Mouse (Mus musculus) embryonic facial prominence, embryonic 14.5 days (tissue): ENCODE data around the gene Ctsf. TPM values are rescaled to one million over a fixed set of nuclear protein-coding genes. Genes with fewer than 3 reads are reported as not detected.
"Not testable (repeated sequence)": the region's sequence is repeated elsewhere in the genome, so short reads cannot be mapped to it uniquely, and the experiment has no call there.

Experiments used
- ATAC-seq: fragments of 200-750 bp; cut with Nextera tagmentation; 2 replicates; pipeline ENCODE4 v1.8.0; 2017; ENCODE audit warnings: low read depth, moderate number of reproducible peaks, moderate TSS enrichment
- DNase-seq: peaks from one replicate; pipeline ENCODE4 v3.0.0-alpha.2; 2015; ENCODE audit warnings: low spot score
- H3K27ac ChIP-seq: fragments of 300-500 bp; sonication (generic); replicated peaks from 2 replicates; pipeline ENCODE4 v1.5.1; 2014; ENCODE audit warnings: low read depth, mild to moderate bottlenecking, low read length, moderate library complexity
- H3K27me3 ChIP-seq: fragments of 300-500 bp; sonication (generic); replicated peaks from 2 replicates; pipeline ENCODE4 v1.6.1; 2014; ENCODE audit warnings: low read length; ENCODE audit not compliant: control insufficient read depth, insufficient read depth
- H3K36me3 ChIP-seq: fragments of 300-500 bp; sonication (generic); 2 replicates; pipeline ENCODE4 v1.6.1; 2014; ENCODE audit warnings: low read length, mixed read lengths; ENCODE audit not compliant: control insufficient read depth, insufficient read depth
- H3K4me1 ChIP-seq: fragments of 300-500 bp; sonication (generic); 2 replicates; pipeline ENCODE4 v1.6.1; 2014; ENCODE audit warnings: antibody characterized with exemption, low read length; ENCODE audit not compliant: control insufficient read depth, insufficient read depth
- H3K4me2 ChIP-seq: fragments of 300-500 bp; sonication (generic); 2 replicates; pipeline ENCODE4 v1.6.1; 2014; ENCODE audit warnings: low read depth, mild to moderate bottlenecking, low read length, moderate library complexity, mixed read lengths
- H3K4me3 ChIP-seq: fragments of 300-500 bp; sonication (generic); 2 replicates; pipeline ENCODE4 v1.5.1; 2014; ENCODE audit warnings: low read depth, mild to moderate bottlenecking, low read length
- H3K9ac ChIP-seq: fragments of 300-500 bp; sonication (generic); 2 replicates; pipeline ENCODE4 v1.6.1; 2014; ENCODE audit warnings: low read depth, mild to moderate bottlenecking, low read length, moderate library complexity, mixed read lengths
- H3K9me3 ChIP-seq: fragments of 300-500 bp; sonication (generic); 2 replicates; pipeline ENCODE4 v1.6.1; 2016; ENCODE audit warnings: low read length; ENCODE audit not compliant: control insufficient read depth
- WGBS: fragments of 180-500 bp; shearing (Covaris S2); extraction: QIAGEN DNeasy Blood & Tissue Kit; methylation state at CpG from one replicate; pipeline ENCODE4 v1.1.7; 2014; 5-methylcytosine and 5-hydroxymethylcytosine counted together
- polyA plus RNA-seq: library from polyadenylated mRNA; unstranded; fragments of >200 nt; fragmentation: Nextera tagmentation; extraction: Ambion mirVana; gene quantifications from 2 replicates; pipeline ENCODE4 v1.2.1, GENCODE M21; 2014

Gene Ctsf
- polyA plus RNA-seq, 1 experiment from 2014 or later: 44.1 TPM

DNA sequence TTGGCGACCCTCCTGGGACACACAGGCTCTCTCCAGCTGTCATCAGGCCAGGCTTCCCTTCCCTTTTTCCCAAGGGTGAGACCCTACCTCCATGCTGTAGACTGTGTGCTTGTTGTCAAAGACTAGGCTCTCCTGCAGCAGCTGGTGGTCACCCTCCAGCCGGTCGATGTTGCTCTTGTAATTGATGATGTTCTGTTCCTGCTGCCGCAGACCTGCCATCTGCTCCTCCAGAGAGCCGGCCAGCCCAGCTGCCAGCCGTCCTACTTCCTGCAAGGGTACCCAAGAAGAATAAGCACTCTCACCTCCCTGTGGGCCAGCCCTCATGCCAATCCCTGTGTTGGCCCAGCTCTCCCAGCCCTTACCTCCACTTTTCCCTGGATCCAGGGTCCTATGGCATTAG, 8.1 kb downstream of the Ctsf start:
- Histone ChIP-seq H3K4me1 (0 out of 2 replicates have a peak, but pooled peaks cover 7% of the 10 kb centered on the region), H3K4me2 (no peak overlapping the region), H3K4me3 (no peak overlapping the region), H3K36me3 (no peaks in the 10 kb centered on the region), H3K27ac (no peak overlapping the region), H3K27me3 (no peaks in the 10 kb centered on the region; the same call in 1 of the 2 replicates), H3K9ac (no peak overlapping the region), H3K9me3 (no peaks in the 10 kb centered on the region)
- DNase-seq (no peak), ATAC-seq (peak; percentile 30; the same call in 1 of the 2 replicates)
- 62% methylated on average over 6 of the region's 6 CpGs for WGBS

- no peaks in the 10 kb centered on the region for H3K9me3 ChIP-seq
- no peak overlapping the region for H3K27ac ChIP-seq
- WGBS: 7% methylated on average over 17 of the region's 17 CpGs
- H3K9ac ChIP-seq: no peak overlapping the region
- H3K36me3 ChIP-seq: no peaks in the 10 kb centered on the region
- H3K4me1 ChIP-seq: 0 out of 2 replicates have a peak, but pooled peaks cover 7% of the 10 kb centered on the region
- no peak overlapping the region for H3K4me3 ChIP-seq
- peak overlapping the region; percentile 39 for H3K4me2 ChIP-seq
- peak; percentile 61 for DNase-seq
- H3K27me3 ChIP-seq: no peaks in the 10 kb centered on the region; the same call in 1 of the 2 replicates
- no peak for ATAC-seq
Measured at GRCm38 (mm10) chr19:4865147-4865546, 10.2 kb downstream of the Ctsf start.

DNA sequence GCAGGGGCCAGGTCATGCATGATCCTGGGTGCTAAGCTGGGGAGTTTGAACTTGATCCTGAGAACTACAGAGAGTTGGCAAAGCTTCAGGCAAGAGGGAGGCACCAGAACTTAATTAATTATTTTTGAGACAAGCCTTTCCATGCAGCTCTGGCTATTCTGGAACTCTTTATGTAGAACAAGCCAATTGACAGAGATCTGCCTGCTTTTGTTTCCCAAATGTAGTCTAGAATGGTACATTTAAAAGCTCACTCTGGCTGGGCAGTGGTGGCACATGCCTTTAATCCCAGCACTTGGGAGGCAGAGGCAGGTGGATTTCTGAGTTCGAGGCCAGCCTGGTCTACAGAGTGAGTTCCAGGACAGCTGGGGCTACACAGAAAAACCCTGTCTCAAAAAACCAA, 19.7 kb downstream of the Ctsf start:
- ATAC-seq, H3K27ac ChIP-seq, H3K27me3 ChIP-seq, H3K4me3 ChIP-seq, H3K36me3 ChIP-seq, DNase-seq, H3K9ac ChIP-seq, H3K4me2 ChIP-seq, H3K9me3 ChIP-seq: not testable (repeated sequence)
- WGBS: 95% methylated on average over 1 of the region's 1 CpGs
- peaks cover 12% of the 10 kb centered on the region; the same call in 1 of the 2 replicates for H3K4me1 ChIP-seq

DNA sequence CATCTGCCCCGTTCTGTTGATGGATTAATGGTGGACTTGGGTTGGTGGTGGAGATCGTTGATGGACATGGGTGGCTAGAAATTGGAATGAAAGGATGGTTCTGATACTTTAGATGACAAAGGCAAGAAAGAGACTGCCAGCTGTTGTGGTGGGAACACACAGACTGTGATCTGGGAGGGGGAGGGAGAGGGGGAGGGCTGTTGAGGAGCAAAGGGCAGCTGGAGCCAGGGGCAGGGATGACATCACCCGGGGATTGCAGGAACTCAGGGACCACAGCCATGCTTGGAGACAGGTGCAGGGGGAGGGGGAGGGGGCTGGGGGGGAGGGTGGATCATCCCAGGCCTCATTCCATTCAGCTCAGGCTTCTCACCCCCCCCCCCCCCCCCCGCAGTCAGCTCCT, 21.3 kb downstream of the Ctsf start:
- H3K27me3 ChIP-seq: no peaks in the 10 kb centered on the region
- no peak for ATAC-seq
- no peak overlapping the region for H3K9ac ChIP-seq
- no peak overlapping the region for H3K27ac ChIP-seq
- H3K36me3 ChIP-seq: no peaks in the 10 kb centered on the region
- no peak overlapping the region for H3K4me3 ChIP-seq
- no peaks in the 10 kb centered on the region for H3K9me3 ChIP-seq
- DNase-seq: peak; percentile 63
- peak overlapping the region; percentile 83; the same call in 1 of the 2 replicates for H3K4me2 ChIP-seq
- WGBS: 60% methylated on average over 3 of the region's 4 CpGs
- peaks cover 12% of the 10 kb centered on the region; the same call in 1 of the 2 replicates for H3K4me1 ChIP-seq

- ATAC-seq (no peak), DNase-seq (no peak)
- no peaks in the 10 kb centered on the region for H3K9me3 ChIP-seq
- H3K4me2 ChIP-seq: peak overlapping the region; percentile 83
- no peaks in the 10 kb centered on the region for H3K36me3 ChIP-seq
- no peaks in the 10 kb centered on the region for H3K27me3 ChIP-seq
- H3K9ac ChIP-seq: 0 out of 2 replicates have a peak overlapping the region, but pooled peaks have one; percentile 6
- peaks cover 12% of the 10 kb centered on the region; the same call in 1 of the 2 replicates for H3K4me1 ChIP-seq
- no peak overlapping the region for H3K27ac ChIP-seq
- 54% methylated on average over 3 of the region's 3 CpGs for WGBS
- H3K4me3 ChIP-seq: 0 out of 2 replicates have a peak overlapping the region, but pooled peaks have one; percentile 3
Measured at GRCm38 (mm10) chr19:4876755-4877154, 21.8 kb downstream of the Ctsf start.

DNA sequence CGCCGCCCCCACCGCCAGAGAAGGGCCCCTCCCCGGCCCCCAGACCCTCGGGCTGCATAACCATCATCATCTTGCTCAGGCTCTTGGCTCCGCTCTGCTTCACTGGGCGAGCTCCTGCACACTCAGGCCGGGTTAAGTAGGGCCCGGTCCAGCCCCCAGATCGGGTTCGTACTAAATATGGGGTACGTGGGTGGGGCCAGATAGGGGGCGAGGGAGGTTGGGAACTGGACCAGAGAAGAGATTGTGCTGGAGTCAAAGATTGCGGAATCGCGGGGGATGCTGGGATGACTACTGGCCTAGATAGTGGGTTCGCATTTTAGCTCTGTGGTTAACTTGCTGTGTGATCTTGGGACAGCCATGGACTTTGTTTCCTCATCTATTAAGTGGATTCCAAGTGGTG, 22.9 kb downstream of the Ctsf start, which contains the start of gene Actn3:
Actn3 (minus strand) TSS at position 125 of the 400 bp plus-strand sequence.
- DNase-seq (peak; percentile 52), ATAC-seq (peak; percentile 10; the same call in 1 of the 2 replicates)
- no peaks in the 10 kb centered on the region for H3K9me3 ChIP-seq
- peak within 1 kb of the TSS; percentile 88 for H3K9ac ChIP-seq
- no peaks in the 10 kb centered on the region for H3K27me3 ChIP-seq
- peak within 1 kb of the TSS; percentile 83 for H3K4me2 ChIP-seq
- H3K27ac ChIP-seq: peak within 1 kb of the TSS; percentile 64; the same call in 1 of the 2 replicates
- H3K36me3 ChIP-seq: no peaks in the 10 kb centered on the region
- peak within 1 kb of the TSS; percentile 95 for H3K4me3 ChIP-seq
- peaks cover 12% of the 10 kb centered on the region; the same call in 1 of the 2 replicates for H3K4me1 ChIP-seq
- 5% methylated on average over 15 of the region's 17 CpGs for WGBS

GRCm38 (mm10) chr19:4878405-4879323, 23.7 kb downstream of the Ctsf start, which contains the start of gene Zdhhc24:
Zdhhc24 (plus strand) TSS chr19:4878668.
- Histone ChIP-seq H3K9me3 (no peaks in the 10 kb centered on the region), H3K9ac (peak within 1 kb of the TSS; percentile 88), H3K4me3 (peak within 1 kb of the TSS; percentile 95), H3K36me3 (no peaks in the 10 kb centered on the region), H3K4me1 (peaks cover 12% of the 10 kb centered on the region; the same call in 1 of the 2 replicates), H3K27ac (peak within 1 kb of the TSS; percentile 64; the same call in 1 of the 2 replicates), H3K27me3 (no peaks in the 10 kb centered on the region), H3K4me2 (peak within 1 kb of the TSS; percentile 83)
- 1% methylated on average over 44 of the region's 52 CpGs for WGBS
- peak; percentile 98 for DNase-seq
- peak; percentile 98 for ATAC-seq

DNA sequence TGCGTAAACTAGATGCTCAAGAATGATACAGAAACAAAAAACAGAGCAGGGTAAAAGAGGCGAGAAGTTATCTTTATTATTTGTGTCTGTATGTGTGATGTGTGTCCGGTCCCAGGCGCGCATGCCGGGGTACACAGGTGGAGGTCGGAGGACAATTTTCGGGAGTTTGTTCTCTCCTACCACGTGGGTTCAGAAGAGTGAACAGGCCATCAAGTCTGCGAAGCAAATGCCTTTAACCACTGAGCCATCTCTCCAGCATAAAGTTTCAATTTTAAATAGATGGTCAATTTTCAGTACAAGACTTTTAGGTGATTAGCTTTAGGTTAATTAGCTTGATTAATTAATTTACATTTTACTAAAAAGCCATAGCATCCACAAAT, 24.4 kb downstream of the Ctsf start:
- no peak overlapping the region for H3K27ac ChIP-seq
- peak overlapping the region; percentile 83 for H3K4me2 ChIP-seq
- ATAC-seq (no peak), DNase-seq (no peak)
- peak overlapping the region; percentile 95 for H3K4me3 ChIP-seq
- H3K9ac ChIP-seq: peak overlapping the region; percentile 88
- whole genome bisulfite sequencing: 47% methylated on average over 10 of the region's 10 CpGs
- H3K4me1 ChIP-seq: peaks cover 12% of the 10 kb centered on the region; the same call in 1 of the 2 replicates
- H3K27me3 ChIP-seq: no peaks in the 10 kb centered on the region
- H3K9me3 ChIP-seq: no peaks in the 10 kb centered on the region
- H3K36me3 ChIP-seq: no peaks in the 10 kb centered on the region
